Mouse (Mus musculus): Measurements from ENCODE around the gene Ces2e. TPM values are rescaled to one million over a fixed set of nuclear protein-coding genes. Genes with fewer than 3 reads are reported as not detected.
"Not testable (repeated sequence)": the region's sequence is repeated elsewhere in the genome, so short reads cannot be mapped to it uniquely, and the experiment has no call there.

Gene Ces2e
- total RNA-seq (2021): 1 to 10 TPM; 1.6 to 2.2 TPM
- long read RNA-seq, experiment 1, partial matches to known transcripts: 3 of 4 reads
- long read RNA-seq, experiment 1, other reads (novel, unspliced or antisense): 0 of 4 reads
- long read RNA-seq, experiment 2, partial matches to known transcripts: 0 of 1 reads
- long read RNA-seq, experiment 2, other reads (novel, unspliced or antisense): 0 of 1 reads

DNA sequence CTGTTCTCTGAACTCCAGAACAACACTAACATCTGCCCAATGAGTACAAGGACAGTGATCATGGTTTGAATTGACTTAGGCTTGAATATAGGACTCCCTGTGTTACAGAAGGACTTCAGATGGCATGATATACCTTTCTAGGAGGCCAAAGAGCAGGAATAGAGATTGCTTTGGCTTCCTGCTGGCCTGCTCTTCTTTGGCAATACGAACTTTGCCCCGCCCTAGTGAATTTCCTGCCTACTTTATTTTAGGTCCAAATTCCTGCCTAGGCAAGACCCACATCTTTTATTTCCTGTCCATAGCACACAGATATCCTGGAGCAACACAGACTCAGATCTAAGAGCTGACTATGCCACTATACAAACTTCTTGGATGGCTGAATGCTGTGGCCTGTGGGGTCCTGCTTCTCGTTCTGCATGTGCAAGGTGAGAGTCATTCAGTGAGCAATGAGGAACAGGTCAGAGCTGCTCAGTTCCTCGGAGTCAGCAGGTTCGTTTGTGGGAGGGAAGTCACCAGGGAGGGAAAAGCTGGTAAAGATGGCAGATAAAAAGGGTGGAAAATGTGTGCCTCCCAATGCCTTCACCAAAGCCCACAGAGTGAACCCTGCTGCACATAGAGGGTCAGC lies at the start of gene Ces2e:
Gene Ces2e, plus strand, starts transcription at position 289 of the 625 bp plus-strand sequence.
- DNase-seq: peak in 1 of 2 experiments; percentile 33

DNA sequence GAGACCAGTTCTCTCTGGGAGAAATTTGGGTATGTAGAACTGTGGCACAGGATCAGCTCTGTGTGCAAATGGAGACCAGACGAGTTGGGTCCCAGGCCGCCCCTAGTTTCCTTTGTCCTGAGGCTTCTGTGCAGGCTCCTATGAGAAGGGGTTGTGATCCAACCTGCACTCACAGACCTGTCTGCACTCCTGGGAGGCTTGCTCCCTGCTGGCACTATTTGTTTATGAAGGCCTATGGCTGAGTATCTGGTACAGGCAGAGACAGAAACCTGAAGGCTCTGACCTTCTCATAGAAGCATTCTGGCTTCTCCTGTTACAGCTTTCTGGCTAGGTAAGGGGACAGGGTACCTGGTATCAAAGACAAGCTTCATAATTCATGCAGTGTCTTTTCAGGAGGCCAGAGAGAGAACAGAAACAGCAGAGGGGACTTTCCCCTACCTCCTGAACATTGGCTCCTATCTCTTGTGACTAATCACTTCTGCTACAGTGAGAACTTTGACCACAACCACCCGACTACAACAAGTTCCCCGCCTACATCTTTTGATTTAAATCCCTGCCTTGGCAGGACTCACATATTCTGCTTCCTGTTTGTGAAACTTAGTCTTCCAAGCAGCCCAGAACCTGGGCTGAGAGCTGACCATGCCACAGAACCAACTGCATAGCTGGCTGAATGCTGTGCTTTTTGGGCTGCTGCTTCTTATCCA lies 39.7 kb upstream of the Ces2e start:
- DNase-seq: not testable (repeated sequence)

DNA sequence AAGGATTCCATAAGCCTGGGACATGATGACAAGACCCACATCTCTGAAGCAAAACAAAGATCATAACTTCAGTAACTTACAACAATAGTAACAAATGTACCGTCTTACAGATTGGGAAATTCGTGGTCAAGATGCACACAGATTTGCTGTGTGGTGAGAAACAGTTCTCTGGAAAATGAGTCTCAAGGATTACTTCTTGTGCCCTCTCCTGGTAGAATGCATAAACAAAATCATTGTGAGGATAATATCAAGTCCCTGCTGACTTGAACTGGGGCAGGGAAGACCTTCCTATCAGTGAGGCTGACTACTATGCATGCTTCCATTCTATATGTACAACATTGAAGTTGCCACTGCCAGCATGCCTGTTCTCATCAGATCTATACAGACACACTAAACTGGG lies 24.3 kb upstream of the Ces2e start:
- no peak for DNase-seq

DNA sequence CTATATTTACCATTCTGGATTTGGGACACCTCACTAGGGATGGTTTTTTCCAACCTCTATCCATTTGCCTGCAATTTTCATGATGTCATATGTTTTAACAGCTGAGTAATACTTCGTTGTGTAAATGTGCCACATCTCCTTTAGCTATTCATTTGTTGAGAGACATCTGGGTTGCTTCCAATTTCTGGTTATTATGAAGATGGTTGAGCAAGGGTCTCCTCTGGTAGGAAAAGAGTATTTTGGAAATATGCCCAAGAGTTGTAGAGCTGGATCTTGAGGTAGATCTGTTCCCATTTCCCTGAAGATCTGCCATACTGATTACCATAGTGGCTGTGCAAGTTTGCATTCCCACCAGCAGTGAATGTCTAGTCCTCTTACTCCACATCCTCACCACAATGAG lies 18.9 kb upstream of the Ces2e start:
- no peak for DNase-seq

DNA sequence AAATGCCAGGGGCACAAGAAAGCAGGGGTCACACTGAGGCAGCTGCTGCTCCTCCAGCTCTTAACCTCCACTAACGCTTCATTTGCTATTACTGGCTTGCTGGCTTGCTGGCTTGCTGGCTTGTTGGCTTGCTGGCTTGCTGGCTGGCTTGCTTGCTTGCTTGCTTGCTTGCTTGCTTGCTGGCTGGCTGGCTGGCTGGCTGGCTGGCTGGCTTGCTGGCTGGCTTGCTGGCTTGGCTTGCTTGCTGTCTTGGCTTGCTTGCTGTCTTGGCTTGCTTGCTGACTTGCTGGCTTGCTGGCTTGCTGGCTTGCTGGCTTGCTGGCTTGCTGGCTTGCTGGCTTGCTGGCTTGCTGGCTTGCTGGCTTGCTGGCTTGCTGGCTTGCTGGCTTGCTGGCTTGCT lies 17.0 kb upstream of the Ces2e start:
- DNase-seq: peak; percentile 76 to 84

DNA sequence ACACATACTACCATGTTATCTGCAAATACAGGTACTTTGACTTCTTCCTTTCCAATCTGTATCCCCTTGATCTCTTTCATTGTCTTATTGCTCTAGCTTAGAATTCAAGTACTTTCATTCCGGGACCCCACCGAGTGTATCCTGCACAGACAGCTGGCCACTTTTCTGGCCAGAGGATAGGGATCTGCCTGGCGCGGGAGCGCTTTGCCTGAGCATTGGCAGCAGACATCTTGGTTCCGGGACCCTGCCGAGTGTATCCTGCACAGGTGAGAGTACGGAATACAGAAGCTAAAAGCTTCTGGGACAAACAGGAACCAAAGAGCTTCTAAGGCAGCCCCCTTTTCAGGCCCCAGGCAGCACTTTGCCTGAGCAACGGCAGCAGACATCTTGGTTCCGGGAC lies 16.4 kb upstream of the Ces2e start:
- not testable (repeated sequence) for DNase-seq

DNA sequence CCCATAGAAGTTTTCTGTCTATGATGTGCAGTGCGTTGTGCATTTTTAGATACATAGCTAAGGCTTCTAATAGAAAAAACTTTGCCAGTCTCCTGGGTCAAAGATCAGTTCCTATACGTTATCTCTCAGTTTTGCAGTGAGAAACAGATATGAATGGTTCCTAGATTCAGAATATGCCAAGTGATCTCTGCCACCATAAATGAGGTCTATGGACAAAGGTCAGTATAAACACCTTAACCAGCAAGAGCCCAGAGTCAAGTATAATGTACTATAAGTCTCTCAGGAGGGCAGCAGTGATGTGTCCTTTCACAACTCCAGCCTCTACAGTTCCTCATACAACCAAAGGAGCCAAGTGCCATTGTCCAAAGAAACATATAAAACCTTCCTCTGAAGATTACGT lies 1.2 kb downstream of the Ces2e start:
- no peak for DNase-seq

DNA sequence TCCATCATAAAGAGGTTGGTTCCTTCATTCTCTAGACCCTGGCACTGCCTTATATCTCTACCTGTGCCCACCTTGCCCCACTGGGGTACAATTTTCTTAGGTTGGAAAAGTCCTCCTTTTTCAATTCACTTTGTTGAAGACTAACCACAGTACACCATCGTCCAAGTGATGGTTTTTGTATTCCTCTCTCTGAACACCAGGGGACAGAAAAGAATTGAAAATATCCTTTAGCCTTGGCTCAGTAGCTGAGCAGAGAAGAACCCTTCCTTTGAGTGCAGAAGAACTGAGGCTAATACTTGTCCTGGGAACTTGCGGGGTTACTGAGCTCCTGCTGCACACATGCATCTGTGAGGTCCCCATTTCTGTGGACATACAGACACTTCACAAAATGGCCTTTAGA lies 18.6 kb downstream of the Ces2e start:
- no peak for DNase-seq

DNA sequence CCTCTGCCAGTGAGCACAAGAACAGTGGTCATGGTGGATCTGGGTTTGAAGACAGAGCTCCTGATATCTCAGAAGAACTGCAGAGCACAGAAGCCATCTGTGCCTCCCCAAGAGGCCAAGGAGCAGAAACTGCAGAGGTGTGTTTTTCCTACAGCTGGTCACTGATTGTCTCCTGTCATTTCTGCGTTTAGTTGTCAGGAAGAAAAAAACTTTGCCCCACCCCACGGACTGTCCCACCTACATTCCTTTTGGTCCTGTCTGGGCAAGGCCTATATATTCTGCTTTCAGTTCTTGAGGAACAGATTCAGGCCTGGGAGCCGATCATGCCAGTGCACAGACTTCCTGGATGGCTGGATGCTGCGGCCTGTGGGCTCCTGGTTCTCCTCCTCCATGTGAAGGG lies 21.0 kb downstream of the Ces2e start, which contains the start of gene Ces2f:
Gene Ces2f, plus strand, starts transcription at position 301 of the 400 bp plus-strand sequence.
- no peak for DNase-seq

DNA sequence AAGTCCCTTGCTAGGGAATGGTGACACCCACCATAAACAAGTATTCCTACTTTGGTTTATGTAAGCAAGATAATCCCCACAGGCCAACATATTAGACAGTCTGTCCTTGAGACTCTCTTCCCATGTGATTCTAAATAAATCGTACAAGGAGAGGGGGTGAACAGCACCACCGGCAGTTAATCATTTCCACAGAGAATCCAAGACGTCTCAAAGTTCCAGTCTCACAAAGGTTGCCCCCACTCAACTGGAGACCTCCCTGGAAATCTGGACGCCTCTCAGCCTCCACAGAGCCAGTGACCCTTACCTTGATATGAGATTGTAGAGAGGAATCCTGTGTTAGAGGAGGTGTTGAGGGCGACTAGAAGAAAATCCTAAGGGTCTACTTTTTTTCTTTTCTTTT lies 23.0 kb downstream of the Ces2e start:
- no peak for DNase-seq

DNA sequence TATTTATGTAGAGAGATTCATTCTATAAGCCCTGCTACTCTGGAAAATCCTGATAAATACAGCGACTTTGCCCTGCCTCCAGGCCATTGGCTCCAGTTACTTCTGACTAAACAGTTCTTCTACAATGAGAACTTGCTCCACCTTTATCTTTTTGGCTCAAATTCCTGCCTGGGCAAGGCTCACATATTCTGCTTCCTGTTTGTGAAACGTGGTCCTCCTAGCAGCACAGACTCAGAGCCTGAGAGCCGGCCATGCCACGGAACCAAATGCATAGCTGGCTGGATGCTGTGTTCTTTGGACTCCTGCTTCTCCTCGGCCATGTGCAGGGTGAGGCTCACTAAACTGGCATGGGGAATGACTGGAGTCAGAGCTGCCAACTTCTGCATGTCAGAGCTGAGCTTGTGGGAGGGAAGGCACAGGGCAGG lies 35.5 kb downstream of the Ces2e start, which contains the start of gene Ces2g:
Gene Ces2g, plus strand, starts transcription at position 182 of the 425 bp plus-strand sequence.
- peak; percentile 81 to 87 for DNase-seq

DNA sequence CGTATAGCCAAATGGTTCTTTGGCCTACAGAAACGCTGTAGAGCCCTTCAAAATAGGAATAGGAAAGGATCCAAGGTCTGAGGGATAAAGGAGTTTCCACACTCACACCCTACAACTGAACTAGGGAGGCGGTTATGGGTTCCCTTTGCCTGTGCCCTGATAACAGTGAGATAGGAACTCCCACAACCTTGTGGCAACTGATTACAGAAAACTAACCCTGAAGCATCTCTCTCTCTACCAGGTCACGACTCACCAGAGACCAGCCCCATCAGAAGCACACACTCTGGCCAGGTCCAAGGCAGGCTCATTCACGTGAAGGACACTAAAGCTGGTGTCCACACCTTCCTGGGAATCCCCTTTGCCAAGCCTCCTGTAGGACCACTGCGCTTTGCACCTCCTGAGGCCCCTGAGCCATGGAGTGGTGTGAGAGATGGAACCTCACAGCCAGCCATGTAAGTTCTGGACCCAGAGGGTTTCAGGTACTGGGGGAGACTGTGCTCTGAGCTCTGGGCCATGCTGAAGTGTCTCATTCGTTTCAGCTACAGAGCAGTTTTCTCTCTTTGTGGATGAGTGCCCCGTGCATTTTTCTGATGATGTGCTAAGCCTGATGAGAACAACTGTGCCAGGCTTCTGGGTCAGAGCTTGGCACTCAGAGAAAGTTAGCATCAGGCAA lies 36.3 kb downstream of the Ces2e start:
- DNase-seq: peak in 1 of 2 experiments; percentile 3

DNA sequence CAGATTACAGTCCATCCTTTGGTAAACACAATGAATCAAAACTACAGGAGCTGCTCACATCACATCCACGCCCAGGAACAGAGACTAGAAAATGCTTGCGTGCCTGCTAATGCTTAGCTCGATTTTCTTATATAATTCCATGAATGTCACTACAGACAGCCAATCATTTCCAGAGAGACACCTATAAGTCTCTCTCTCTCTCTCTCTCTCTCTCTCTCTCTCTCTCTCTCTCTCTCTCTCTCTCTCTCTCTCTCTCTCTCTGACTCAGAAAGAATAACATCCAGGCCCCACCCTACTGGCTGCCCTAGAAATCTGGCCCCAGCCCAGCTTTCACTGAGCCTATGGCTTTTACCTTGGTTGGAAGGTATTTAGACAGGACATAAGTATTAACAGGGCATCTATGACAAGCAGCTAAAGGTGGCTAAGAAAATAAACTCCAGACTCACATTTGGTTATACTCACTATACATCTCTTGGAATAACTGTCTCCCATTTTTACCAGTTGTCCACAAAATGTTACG lies 37.4 kb downstream of the Ces2e start:
- DNase-seq: no peak

DNA sequence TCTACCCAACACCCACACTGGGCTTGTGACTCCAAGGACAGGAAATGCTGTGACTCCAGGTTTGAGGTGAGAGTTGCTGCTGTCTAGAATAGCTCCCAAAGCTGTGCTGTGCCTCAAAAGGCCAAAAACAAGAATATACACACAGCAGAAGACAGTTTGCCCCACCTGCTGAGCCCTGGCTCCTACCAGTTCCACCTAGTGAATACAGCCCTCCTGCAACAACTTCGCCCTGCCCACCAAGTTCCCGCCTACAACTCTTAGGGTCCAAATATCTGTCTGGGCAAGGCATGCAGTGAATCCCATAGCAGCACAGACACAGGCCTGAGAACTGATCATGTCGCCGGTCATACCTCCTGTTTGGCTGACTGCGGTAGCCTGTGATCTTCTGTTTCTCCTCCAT lies 58.1 kb downstream of the Ces2e start:
- no peak for DNase-seq

Other genes starting within 250 kb of the Ces2e start
- gene Ces2a, start 192.3 kb upstream of the Ces2e start, total RNA-seq (2021): not detected
- gene Ces2b, start 94.7 kb upstream of the Ces2e start, total RNA-seq (2021): under 1 TPM; 0.22 to 0.44 TPM
- not detected for gene Ces2c, start 79.2 kb upstream of the Ces2e start, total RNA-seq (2021)
- not detected for gene Ces2f, start 21.1 kb downstream of the Ces2e start, total RNA-seq (2021)
- 1 to 10 TPM; 3.2 to 5.0 TPM for gene Ces2g, start 35.5 kb downstream of the Ces2e start, total RNA-seq (2021)
- not detected for gene Ces2h, start 74.6 kb downstream of the Ces2e start, total RNA-seq (2021)
- not detected for gene Ces3a, start 122.3 kb downstream of the Ces2e start, total RNA-seq (2021)
- not detected for gene Ces3b, start 157.5 kb downstream of the Ces2e start, total RNA-seq (2021)
- not detected for gene Ces4a, start 205.5 kb downstream of the Ces2e start, total RNA-seq (2021)
- 10 to 100 TPM; 19.6 to 21.7 TPM for gene Cbfb, start 244.4 kb downstream of the Ces2e start, total RNA-seq (2021)